Mouse (Mus musculus) heart, adult 2 months (tissue): ENCODE results near the gene Pdgfb. TPM values are rescaled to one million over a fixed set of nuclear protein-coding genes. Genes with fewer than 3 reads are reported as not detected.

Experiments used
- DNase-seq, 2 experiments: peaks; one replicate each; pipeline ENCODE4 v3.0.0; 2021
- H3K27ac ChIP-seq: fragments of 200-600 bp; 2 replicates; pipeline ENCODE4 v1.8.1; 2022
- H3K27me3 ChIP-seq: fragments of 200-500 bp; 2 replicates; pipeline ENCODE4 v1.6.1; 2012; ENCODE audit warnings: mild to moderate bottlenecking, low read length, inconsistent platforms, mixed read lengths; ENCODE audit not compliant: control insufficient read depth, insufficient read depth
- H3K36me3 ChIP-seq: fragments of 200-500 bp; 2 replicates; pipeline ENCODE4 v1.6.1; 2012; ENCODE audit warnings: low read length, inconsistent platforms; ENCODE audit not compliant: control insufficient read depth, insufficient read depth
- H3K4me1 ChIP-seq: fragments of 200-500 bp; 2 replicates; pipeline ENCODE4 v1.6.1; 2011; ENCODE audit warnings: low read length; ENCODE audit not compliant: control insufficient read depth, insufficient read depth
- H3K4me3 ChIP-seq: fragments of 200-600 bp; 2 replicates; pipeline ENCODE4 v1.8.1; 2022
- H3K79me2 ChIP-seq: fragments of 200-500 bp; replicated peaks from 2 replicates; pipeline ENCODE4 v1.6.1; 2012; ENCODE audit warnings: mild to moderate bottlenecking, inconsistent platforms, low read length, moderate library complexity, mixed read lengths; ENCODE audit not compliant: control insufficient read depth, insufficient read depth
- H3K9ac ChIP-seq: fragments of 200-500 bp; 2 replicates; pipeline ENCODE4 v1.6.1; 2012; ENCODE audit warnings: low read depth, mild to moderate bottlenecking, control low read depth, inconsistent platforms, low read length, mixed read lengths
- CTCF ChIP-seq: fragments of 200-600 bp; IDR thresholded peaks from 2 replicates; pipeline ENCODE4 v1.8.1; 2022; ENCODE audit warnings: antibody characterized with exemption, mild to moderate bottlenecking, moderate library complexity
- EP300 ChIP-seq: fragments of 200-500 bp; IDR thresholded peaks from 2 replicates; pipeline ENCODE4 v1.6.1; 2011; ENCODE audit warnings: low read depth, low read length, control low read depth; ENCODE audit not compliant: insufficient read depth
- POLR2A ChIP-seq: fragments of 200-500 bp; IDR thresholded peaks from 2 replicates; pipeline ENCODE4 v1.6.1; 2011; ENCODE audit warnings: mild to moderate bottlenecking, low read depth, low read length, control low read depth; ENCODE audit not compliant: insufficient read depth
- WGBS: fragments of 180-500 bp; shearing (Covaris S2); methylation state at CpG from one replicate; pipeline ENCODE4 v1.1.7; 2018; 5-methylcytosine and 5-hydroxymethylcytosine counted together
- intact Hi-C: fragments of 180-260 bp; cut with DNase I; formaldehyde crosslinking; loops from one replicate; pipeline ENCODE4 v1.15.1; 2025
- polyA plus RNA-seq: library from polyadenylated mRNA; depleted of rRNA; stranded (reverse); fragments of >200 nt; gene quantifications from 2 replicates; pipeline ENCODE4 v1.2.3, GENCODE M21; 2012
- total RNA-seq, 2 experiments: library from RNA; stranded (reverse); gene quantifications; 2 replicates each; pipeline ENCODE4 v1.2.3; 2021

Gene Pdgfb
- total and polyA plus RNA-seq, 3 experiments: 27.1 to 32.6 (median 27.3) TPM

- Histone ChIP-seq H3K4me1 (peaks cover 6% of the 10 kb centered on the region), H3K27me3 (peaks cover 1% of the 10 kb centered on the region; the same call in 1 of the 2 replicates), H3K27ac (peak overlapping the region; percentile 96), H3K79me2 (peaks cover 5% of the 10 kb centered on the region), H3K36me3 (peaks cover 4% of the 10 kb centered on the region; the same call in 1 of the 2 replicates), H3K4me3 (peak overlapping the region; percentile 80), H3K9ac (peak overlapping the region; percentile 89)
- TF ChIP-seq CTCF: no peak
- TF ChIP-seq POLR2A: no peak
- no peak for TF ChIP-seq EP300
- WGBS: 34% methylated on average over 6 of the region's 6 CpGs
- intact Hi-C loops: loop anchor here (2.0 kb wide), 1 partner anchor 60 kb away; no protein-coding TSS in a partner anchor
- no peak for DNase-seq
These were observed 3.6 kb downstream of the Pdgfb start for GRCm38 (mm10) chr15:80011194-80011593.

- Histone ChIP-seq H3K27ac (peak overlapping the region; percentile 0; the same call in 1 of the 2 replicates), H3K4me1 (peaks cover 14% of the 10 kb centered on the region), H3K79me2 (peaks cover 5% of the 10 kb centered on the region), H3K4me3 (peak overlapping the region; percentile 80), H3K36me3 (peaks cover 5% of the 10 kb centered on the region; the same call in 1 of the 2 replicates), H3K27me3 (peaks cover 1% of the 10 kb centered on the region; the same call in 1 of the 2 replicates), H3K9ac (peak overlapping the region; percentile 45)
- TF ChIP-seq EP300 (no peak), CTCF (no peak), POLR2A (no peak)
- intact Hi-C loops: loop anchor here (2.0 kb wide), 1 partner anchor 59 kb away; no protein-coding TSS in a partner anchor
- peak in 1 of 2 experiments; percentile 67 for DNase-seq
- WGBS: 18% methylated on average over 7 of the region's 7 CpGs
These were observed 4.6 kb downstream of the Pdgfb start for GRCm38 (mm10) chr15:80010182-80010558.

- peak overlapping the region; percentile 22 for H3K4me3 ChIP-seq
- DNase-seq: no peak
- intact Hi-C loops: loop anchor here (2.0 kb wide), 1 partner anchor 59 kb away; no protein-coding TSS in a partner anchor
- TF ChIP-seq POLR2A (no peak), CTCF (no peak), EP300 (no peak)
- H3K27ac ChIP-seq: peak overlapping the region; percentile 33; the same call in 1 of the 2 replicates
- H3K36me3 ChIP-seq: peaks cover 7% of the 10 kb centered on the region; the same call in 1 of the 2 replicates
- peaks cover 5% of the 10 kb centered on the region for H3K79me2 ChIP-seq
- peaks cover 1% of the 10 kb centered on the region; the same call in 1 of the 2 replicates for H3K27me3 ChIP-seq
- peaks cover 17% of the 10 kb centered on the region for H3K4me1 ChIP-seq
- H3K9ac ChIP-seq: peak overlapping the region; percentile 45
- WGBS: 36% methylated on average over 12 of the region's 12 CpGs
These were observed 5.2 kb downstream of the Pdgfb start for GRCm38 (mm10) chr15:80009421-80010181.

- Histone ChIP-seq H3K27ac (peak overlapping the region; percentile 10; the same call in 1 of the 2 replicates), H3K4me1 (peaks cover 24% of the 10 kb centered on the region), H3K9ac (no peak overlapping the region), H3K4me3 (no peak overlapping the region; the same call in 1 of the 2 replicates), H3K27me3 (no peaks in the 10 kb centered on the region), H3K79me2 (peaks cover 2% of the 10 kb centered on the region), H3K36me3 (peaks cover 9% of the 10 kb centered on the region; the same call in 1 of the 2 replicates)
- no peak for TF ChIP-seq POLR2A
- no peak for TF ChIP-seq CTCF
- TF ChIP-seq EP300: no peak
- 63% methylated on average over 6 of the region's 6 CpGs for WGBS
- intact Hi-C loops: no loop called here
- no peak for DNase-seq
These were observed 6.3 kb downstream of the Pdgfb start for GRCm38 (mm10) chr15:80008461-80008860.

DNA sequence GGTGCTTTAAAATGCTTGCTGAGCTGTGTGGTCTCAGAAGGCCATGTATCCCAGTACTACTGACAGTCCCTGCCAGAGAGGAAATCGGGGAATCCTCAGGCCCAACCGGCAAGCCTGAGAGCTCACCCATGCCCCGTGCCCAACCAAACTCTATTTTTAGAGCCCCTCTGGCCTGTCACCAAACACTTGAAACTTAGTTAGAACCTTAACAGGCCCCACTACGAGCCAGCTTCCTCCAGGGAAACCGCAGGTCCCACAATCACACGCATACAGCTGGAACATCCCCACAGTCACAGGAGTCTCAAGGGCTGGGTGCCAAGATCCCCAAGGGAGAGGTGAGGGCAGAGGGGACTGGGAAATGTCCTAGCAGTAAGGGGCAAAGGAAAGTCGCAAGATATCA is 8.6 kb downstream of the Pdgfb start:
- intact Hi-C loops: no loop called here
- TF ChIP-seq CTCF: no peak
- peak; percentile 75; the same call in 1 of the 2 replicates for TF ChIP-seq EP300
- no peak for TF ChIP-seq POLR2A
- H3K27ac ChIP-seq: peak overlapping the region; percentile 75
- H3K9ac ChIP-seq: peak overlapping the region; percentile 51
- H3K36me3 ChIP-seq: peaks cover 14% of the 10 kb centered on the region
- H3K27me3 ChIP-seq: no peaks in the 10 kb centered on the region
- peak; percentile 63 to 80 for DNase-seq
- peaks cover 29% of the 10 kb centered on the region for H3K4me1 ChIP-seq
- 9% methylated on average over 7 of the region's 7 CpGs for WGBS
- no peaks in the 10 kb centered on the region; the same call in 1 of the 2 replicates for H3K79me2 ChIP-seq
- H3K4me3 ChIP-seq: peak overlapping the region; percentile 15

DNA sequence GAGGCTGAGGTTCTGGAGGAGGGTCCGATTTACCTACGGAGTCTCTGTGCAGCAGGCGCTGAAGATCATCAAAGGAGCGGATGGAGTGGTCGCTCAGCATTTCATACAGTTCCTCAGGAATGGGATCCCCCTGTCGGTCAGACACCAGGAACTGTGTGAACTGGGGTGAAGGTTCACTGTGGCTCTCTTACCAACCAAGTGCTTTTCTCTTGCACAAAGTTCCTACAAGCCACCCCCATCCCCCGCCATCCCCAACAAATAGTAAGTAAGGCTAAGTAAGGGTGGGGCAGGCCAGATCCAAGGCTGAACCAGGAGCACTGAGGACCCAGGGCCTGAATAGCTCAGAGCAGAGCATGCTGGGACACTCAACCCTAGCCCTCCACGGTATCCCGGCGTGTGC is 9.3 kb downstream of the Pdgfb start:
- intact Hi-C loops: loop anchor here (2.0 kb wide), 1 partner anchor 67 kb away; no protein-coding TSS in a partner anchor
- 37% methylated on average over 10 of the region's 10 CpGs for WGBS
- Histone ChIP-seq H3K27me3 (no peaks in the 10 kb centered on the region), H3K27ac (peak overlapping the region; percentile 75), H3K36me3 (peaks cover 17% of the 10 kb centered on the region), H3K9ac (peak overlapping the region; percentile 42), H3K4me1 (peaks cover 34% of the 10 kb centered on the region), H3K4me3 (peak overlapping the region; percentile 19), H3K79me2 (no peaks in the 10 kb centered on the region)
- no peak for DNase-seq
- no peak for TF ChIP-seq POLR2A
- peak; percentile 29 for TF ChIP-seq CTCF
- no peak for TF ChIP-seq EP300
